Mouse (Mus musculus) mesoderm, embryonic 11.5 days (tissue): ENCODE measurements around the gene Spats1.

ENCODE experiments used
- DNase-seq: peaks from one replicate; pipeline ENCODE4 v3.0.0-alpha.2; 2012; ENCODE audit warnings: low read depth, low spot score

Gene Spats1

DNA sequence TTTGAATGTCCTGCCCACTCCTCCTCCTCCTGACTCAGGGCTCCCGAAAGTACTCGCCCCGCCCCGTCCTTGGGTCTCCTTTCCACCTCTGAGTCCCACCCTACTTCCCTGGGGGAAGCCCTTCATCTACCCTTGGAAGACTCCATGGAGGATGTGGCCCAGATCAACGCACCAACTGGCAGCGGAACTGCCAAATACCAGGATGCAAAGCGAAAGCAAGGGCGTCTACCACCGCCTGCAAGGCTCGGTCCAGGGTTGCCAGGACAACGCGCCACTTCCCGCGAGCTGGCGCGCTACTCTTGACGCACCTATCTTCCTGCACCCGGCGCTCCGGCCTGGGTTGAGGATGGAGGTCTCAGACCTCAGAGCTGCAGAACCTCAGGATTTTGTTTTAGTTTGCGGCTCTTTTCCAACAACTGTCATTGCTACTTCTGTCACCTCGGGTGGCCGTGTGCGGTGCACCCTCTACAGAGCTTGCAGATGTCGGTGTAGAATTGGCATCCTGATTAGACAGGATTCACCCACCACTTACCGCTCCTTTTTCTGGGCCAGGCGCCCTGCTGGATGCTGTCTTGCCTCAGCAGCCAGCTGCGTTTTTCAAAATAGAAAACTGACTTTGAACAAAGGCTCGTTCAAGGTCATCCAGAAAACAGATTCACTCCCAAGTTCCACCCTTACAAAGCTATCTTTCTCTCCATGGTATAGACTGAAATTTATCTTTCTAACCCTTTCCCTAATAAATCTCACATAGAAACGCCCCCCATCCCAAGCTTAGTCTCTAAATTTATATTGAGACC lies at the start of gene Spats1:
TSS of gene Spats1 (minus strand) at position 747 of the 797 bp plus-strand sequence.
- DNase-seq: peak; percentile 64

DNA sequence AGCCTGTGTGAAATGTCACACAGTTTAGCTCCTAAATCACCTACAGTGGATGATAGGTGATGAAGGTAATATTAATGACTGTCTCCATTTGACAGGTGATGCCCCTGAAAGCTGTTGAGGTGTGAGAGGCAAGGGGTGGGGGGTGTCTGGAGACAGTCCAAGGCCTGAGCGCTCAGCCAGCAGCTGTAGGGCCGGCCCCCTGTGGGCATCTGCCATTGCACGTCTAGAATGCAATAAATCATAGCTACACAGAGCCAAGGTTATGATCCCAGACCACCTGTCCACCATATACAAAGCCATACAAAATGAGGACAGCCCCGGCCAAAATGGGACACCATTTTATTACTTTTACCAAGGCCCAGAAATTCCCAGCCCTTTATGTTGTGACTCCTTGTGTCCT lies 49.7 kb upstream of the Spats1 start:
- DNase-seq: no peak

DNA sequence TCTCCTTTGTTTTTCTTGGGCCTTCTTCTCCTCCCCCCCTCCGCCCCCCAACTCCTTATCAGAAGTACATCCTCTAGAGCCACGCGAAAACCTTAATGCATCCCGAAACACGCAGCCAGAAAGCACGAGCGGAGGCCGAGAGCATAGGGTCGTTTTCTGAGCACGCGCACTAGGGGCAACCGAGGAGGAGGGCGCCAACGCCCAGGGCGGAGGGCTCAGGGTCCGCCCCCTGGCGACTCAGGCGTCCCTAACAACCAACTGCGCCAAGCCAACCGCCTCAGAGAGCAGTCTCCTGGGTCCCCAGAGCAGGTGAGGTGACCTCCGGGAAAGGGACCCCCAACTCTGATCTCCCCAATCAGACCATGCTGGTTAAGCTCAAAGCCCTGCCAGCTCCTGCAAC lies 48.0 kb upstream of the Spats1 start, which contains the start of gene Tcte1:
TSS of gene Tcte1 (plus strand) at position 172 of the 400 bp plus-strand sequence.
- DNase-seq: peak; percentile 78

DNA sequence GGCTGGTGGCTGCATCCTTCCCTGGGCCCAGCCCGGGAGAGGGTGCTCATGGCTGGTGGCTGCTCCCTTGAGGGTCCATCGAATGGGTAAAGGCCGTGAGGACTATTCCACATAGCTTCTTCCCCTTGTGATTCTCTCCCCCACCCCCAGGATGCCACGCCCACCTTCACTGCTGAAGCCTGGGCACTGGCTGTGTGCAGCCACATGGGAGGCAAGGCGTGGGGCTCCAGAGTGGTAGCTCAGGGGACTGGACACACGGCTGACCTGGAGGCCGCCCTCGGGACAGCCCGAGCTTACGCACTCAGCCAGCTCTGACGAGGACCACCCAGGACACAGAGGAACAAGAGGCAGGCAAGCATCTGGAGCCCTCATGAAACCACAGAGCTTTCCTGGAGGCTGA lies 44.9 kb upstream of the Spats1 start:
- no peak for DNase-seq

DNA sequence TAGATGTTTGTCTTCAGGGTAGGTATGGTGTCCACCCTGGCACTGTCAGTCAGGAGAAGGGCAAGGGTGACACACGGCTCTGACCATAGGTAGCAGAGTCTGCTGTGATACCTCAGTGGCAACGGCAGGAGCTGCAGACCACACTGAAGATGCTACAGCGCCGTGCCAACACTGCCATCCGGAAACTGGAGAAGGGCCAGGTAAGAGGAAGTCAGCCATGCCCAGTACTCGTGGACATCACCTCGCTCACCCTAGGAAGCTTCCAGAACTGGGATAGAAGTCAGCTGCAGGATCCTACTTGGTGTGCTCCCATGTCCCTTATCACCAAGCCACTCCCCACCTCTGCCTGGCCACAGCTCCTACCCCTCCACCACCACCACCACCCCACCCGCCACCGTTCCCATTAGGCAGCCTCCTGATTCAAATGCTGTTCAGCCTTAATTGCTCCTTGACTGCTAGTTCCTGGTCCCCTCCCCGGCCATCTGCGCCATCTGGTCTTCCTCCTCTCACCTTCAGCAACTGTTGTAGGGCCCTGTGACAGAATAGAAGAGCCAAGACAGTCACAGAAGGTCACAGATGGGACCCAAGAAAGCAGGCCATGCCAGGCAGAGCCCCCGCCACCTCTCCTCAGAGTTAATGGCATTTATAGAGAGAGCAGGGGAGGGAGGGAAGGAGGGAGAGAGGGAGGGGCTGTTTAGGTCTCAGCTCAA lies 43.7 kb upstream of the Spats1 start:
- no peak for DNase-seq

DNA sequence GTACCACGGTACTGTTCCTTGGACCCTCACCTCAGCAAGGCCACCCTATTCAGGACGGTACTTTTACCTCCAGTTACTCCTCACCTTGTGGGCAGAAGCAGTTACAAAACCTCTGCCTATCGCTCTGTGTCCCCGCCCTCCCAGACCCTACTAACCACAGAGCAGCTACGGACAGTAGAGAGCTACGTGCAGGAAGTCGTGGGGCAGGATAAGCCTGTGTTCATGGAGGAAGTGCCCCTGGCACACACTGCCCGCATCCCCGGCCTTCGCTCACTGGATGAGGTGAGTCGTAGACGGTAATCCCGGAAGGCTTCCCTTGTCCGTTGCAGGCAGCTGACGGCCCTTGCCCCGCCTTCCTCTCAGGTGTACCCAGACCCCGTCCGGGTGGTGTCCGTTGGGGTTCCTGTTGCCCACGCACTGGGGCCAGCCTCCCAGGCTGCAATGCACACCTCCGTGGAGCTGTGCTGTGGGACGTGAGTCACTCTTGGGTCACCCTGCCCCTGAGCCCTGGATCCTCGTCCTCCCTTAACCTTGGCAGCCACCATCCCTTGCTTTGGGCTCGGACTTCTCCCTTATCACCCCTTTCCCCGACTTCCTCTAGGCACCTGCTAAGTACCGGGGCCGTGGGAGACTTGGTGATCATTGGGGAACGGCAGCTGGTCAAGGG lies 42.5 kb upstream of the Spats1 start:
- no peak for DNase-seq

DNA sequence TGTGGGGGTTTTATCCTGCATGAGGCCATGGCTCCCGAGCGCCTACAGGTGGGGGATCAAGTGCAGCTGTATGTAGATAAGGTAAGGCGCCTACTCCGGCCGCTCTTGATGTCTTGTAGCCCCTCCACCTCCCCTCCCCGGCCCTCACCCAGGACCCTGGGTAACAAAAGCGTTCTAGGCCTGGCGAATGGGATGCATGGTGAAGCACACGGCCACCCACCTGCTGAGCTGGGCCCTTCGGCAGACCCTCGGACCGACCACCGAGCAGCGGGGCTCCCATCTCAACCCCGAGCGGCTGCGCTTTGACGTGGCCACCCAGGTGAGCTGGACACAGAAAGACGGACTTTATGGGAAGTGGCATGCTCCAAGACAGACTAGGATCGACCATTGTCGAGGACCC lies 41.9 kb upstream of the Spats1 start:
- no peak for DNase-seq

DNA sequence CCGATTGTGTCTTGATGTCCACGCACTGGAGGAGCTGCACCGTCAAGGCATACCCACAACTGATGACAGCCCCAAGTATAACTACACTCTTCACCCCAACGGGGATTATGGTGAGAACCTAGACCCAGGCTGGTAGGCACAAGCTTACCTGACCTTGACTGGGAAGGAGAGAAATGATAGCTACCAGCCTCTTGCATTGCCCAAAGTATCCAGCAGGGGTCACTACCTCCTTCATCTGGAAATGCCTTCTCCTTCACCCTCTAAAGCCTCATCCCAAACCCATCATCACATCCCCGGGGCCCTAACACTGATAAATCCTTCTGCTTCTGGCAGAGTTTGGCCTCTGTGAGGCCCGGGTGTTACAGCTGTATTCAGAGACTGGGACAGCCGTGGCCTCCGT lies 41.3 kb upstream of the Spats1 start:
- peak; percentile 78 for DNase-seq

DNA sequence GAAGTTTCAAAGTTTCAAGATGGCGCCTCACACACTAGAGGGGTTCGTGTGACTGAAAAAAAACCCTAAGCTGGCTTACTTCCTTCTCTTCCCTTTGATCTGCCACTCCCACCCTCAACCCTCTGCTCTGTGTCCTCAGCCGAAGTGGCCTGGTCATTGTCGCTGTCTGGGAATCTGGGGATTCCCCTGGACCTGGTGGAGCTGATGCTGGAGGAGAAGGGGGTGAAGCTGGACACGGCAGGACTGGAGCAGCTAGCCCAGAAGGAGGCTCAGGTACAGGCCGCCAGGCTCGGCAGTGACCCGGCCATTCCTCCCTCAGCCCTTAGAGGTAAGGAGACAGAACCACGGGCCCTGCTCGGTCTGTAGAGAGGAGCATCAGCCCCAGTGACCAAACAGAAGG lies 40.6 kb upstream of the Spats1 start:
- no peak for DNase-seq

DNA sequence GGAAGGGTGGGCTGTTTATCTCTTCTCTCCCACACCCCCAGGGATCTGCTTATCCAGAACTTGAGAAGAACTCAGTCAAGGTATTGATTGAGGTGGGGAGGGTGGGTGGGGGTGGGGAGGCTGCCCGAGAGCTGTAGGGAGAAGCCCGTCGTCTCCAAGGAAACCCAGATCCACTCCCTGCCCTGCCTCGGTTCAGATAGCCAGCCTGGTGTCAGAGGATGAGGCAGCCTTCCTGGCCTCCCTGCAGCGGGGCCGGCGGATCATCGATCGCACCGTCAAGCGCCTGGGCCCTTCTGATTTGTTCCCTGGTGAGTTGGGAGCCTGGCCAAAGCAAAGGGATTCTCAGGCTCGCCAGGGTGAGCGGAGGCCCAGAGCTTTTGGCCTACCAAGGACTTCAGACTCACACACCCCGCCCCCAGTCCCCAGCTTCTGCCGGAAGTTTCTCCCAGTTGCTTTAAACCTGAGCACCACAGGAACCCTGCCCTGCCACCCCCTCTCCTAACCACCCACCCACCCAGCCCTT lies 40.0 kb upstream of the Spats1 start:
- DNase-seq: no peak

DNA sequence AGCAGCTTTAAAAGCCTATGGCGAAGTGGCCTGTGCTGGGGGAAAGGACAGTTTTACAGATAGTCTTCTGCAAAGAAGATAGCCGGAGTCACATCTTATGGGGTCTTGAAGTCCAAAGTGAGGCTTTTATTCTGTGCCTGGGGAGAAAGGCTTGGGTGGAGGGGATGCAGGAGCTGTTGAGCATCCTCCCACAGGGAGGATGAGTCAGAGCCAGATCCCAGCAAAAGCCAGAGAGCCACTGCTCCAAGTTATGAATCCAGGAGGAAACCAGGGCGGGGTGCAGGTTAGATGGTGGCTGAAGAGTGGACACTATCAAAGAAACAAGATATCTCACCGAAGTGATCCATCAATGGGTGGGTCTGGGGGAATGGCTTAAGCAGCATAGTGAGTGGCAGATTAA lies 36.5 kb upstream of the Spats1 start:
- no peak for DNase-seq

DNA sequence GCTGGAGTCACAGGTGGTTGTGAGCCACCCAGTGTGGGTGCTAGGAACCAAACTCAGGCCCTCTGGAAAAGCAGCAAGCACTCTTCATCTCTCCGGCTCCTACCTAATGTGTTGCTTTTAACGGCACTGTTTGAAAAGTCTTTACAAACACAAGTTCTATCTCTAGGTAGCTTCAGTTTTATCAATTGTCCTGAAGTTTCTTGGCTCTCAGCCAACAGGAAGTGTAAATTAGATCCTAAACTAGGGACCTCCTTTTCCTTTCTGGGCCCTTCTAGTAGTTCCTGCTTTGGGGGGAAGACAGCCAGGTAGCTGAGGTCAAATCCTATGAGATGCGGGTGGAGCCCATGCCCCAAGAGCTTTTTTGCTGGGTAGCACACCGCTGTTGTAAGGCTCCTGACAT lies 35.7 kb upstream of the Spats1 start:
- DNase-seq: no peak

DNA sequence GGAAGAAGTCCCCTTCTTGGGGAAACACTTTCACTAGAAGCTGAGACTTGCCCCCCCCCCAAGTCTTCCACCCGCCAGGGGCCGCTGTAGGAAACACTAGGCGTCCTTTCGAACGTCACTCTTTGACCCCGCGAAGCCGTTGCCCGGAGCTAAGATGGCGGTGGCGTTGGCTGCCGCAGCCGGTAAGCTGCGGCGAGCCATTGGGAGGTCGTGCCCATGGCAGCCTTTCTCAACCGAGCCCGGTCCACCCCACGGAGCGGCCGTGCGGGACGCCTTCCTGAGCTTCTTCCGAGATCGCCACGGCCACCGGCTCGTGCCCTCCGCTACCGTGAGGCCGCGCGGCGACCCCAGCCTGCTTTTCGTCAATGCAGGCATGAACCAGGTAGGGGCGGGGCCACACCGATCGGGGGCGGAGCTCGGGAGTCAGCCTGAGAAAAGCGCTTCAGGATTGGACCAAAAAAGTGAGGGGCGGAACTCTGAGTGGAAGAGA lies 31.5 kb upstream of the Spats1 start, which contains the start of gene Aars2:
TSS of gene Aars2 (plus strand) at position 142 of the 490 bp plus-strand sequence.
- DNase-seq: peak; percentile 94

DNA sequence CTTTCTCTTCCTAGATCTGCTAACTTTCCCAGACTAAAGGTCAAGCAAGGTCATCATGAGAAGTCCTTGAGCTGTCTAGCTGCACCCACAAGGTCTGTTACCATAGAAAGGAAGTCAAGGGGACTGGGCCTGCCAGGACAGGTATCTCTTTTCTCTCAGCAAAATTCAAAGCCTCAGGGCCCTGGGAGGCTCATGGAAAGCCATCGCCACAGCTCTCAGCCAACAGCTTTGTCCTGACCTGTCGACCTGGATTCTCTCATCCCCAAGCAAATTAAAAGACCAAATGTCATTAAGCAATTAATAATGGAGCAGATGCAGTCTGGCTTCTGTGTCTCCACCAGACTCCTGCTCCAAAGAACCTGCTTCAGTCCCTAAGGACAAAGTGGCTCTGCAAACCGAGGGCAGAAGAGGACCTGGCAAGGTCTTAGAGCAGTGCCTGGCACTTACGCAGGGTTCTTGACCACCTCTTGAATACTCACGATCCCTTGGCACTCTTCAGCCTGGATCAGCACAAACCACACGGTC lies 30.8 kb upstream of the Spats1 start:
- DNase-seq: no peak

DNA sequence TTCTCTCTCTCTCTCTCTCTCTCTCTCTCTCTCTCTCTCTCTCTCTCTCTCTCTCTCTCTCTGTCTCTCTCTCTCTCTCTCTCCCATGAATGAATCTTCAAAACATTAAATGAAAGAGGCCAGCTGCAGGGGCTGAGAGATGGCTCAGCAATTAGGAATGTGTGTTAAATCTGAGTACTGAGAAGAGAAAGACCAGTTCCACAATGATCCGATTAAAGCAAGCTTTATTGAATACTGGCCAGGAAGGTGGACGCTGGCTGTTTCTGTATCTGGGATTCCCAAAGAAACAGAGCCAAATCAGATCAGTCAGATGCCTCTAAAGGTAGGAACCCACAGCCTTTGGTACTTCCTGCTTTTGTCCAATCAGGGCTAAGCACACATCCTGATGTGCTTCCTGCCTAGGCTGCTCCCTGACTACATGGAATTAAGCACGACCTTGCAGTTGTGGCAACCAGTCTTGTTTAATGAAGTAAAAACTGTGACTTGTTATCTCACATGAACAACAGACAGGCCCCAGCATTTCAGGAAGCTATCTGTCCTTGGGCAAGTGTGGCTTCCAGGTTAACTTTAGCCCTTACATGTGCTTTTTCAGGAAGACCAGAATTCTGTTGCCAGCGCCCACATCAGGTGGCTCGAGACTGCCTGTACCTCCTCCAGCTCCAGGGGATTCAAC lies 28.2 kb upstream of the Spats1 start:
- DNase-seq: no peak

DNA sequence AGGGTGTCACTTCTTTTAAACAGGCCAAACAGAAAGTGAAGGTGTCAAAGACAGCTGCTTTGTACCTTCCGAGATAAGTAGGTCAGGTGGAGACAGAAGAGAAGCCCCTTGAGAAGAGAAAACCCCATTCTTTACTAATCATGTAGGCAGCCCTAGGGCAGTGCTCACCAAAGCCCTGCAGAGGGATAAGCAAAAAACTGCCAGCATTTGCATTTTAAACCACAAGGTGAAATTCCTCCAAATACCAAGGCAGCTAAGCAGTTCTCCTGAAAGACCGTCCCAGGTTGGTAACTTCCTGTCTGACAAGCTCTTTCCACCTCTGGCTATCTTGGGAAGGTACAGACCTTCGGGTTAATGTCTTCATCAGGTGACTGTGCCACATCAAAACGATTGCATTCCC lies 27.1 kb upstream of the Spats1 start:
- DNase-seq: no peak

DNA sequence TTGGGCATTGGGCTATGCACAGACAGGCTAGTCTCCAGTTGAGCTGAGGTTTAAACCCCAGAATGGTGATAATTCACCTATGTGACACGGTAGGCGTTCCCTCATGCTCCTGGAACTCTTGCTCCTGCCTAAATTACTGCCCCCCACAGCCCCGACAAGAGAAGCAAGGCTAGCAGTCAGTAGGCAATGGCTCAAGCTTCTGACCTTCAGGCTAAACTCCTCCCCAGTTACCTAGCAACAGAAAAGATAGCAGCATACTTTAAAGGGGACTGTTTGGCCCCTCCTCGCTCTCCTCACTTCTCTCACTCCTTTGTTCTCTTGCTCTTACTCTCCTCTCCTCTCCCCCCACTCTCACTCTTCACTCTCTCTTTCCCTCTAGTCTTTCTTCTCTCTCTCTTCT lies 25.8 kb upstream of the Spats1 start:
- no peak for DNase-seq

DNA sequence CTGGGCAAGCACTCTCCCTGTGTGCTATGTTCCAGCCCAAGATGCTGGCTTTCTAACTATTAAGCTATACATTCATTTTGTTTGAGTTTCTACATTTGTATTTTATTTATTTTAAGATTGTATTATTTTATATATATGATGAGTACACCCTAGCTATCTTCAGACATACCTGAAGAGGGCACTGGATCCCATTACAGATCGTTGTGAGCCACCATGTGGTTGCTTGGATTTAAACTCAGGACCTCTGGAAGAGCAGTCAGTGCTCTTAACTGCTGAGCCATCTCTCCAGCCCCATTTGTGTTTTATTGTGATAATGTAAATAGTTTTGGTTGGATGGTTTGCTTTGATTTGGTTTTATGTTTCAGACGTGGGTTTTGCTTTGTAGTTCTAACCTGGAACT lies 24.3 kb upstream of the Spats1 start:
- no peak for DNase-seq

DNA sequence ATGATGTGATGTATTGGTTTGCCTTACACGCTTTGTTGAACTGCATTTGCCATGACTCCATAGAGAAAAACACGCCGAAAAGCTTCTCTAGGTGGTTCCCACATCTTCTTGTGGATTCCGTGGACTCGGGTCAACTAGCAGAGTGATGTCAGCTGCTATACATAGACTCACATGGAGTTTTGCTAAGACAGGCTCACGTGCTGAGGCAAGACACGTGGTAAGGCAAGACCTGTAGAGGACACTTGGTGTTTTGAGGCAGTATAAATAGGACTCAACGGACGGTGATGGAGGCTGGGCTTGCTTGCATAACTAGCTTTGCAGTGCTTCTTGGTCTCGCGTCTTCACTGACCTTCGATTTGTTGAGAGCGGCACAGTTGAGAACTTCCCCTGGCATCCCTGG lies 23.2 kb upstream of the Spats1 start:
- no peak for DNase-seq

DNA sequence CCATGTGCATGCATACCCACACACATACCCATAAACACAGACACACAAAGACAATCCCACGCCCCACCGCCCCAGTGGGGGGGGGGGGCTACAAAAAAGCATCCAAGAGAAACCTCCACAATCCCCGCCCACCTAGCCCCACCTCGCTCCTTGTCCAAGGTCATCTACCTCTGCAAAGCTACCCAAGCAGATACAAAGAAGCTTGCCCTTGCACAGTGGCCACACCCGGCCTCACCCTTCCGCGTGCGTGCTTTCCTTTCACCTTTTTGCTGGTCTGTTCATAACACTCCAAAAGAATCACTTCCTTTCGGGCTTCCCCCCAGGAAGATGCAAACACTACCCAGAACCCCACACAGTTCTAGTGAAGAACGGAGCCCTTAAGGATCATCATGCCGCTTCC lies 20.2 kb upstream of the Spats1 start:
- DNase-seq: no peak

DNA sequence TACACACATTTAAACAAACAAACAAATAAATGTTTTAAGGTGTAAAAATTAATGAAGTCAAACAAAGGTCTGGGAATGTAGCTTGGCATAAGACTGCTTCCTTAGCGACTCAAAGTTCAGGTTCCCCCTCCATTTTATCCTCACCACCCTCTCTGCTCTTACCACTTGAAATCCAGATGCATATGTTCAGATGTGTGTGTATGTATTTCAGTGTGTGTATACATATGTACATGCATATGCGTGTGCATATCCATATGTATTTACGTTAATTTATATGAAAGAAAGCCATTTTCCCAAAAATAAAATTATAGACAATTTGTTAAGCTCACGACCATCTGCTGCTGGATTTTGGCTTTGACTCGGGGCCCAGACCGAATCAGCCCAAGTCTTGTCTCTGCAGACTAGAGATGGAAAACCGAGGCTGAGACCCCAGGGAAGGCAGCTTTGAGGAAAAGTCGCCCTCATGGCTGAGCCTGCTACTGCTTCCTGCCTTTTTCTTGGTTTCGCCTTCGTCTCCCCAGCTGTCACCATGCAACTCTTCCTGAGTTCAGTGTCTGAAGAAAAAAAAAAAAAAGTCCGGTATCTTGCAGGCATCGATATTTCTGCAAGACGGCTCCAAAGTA lies 15.4 kb upstream of the Spats1 start:
- DNase-seq: no peak
